Mouse (Mus musculus): Measurements from ENCODE around the gene Hsf2bp. TPM values are rescaled to one million over a fixed set of nuclear protein-coding genes. Genes with fewer than 3 reads are reported as not detected.

Hsf2bp gene
- polyA plus RNA-seq, 2 experiments: 0.07 to 0.10 TPM

GRCm38 (mm10) chr17:31939292-31940060 lies 96.7 kb downstream of the Hsf2bp start:
- Histone ChIP-seq H3K4me2 (ENCODE audit: low read depth) (no peak overlapping the region), H3K9me3 (ENCODE audit: control insufficient read depth, low read length) (no peaks in the 10 kb centered on the region), H3K27me3 (ENCODE audit: control insufficient read depth, insufficient read depth, low read length) (no peaks in the 10 kb centered on the region), H3K27ac (no peak overlapping the region), H3K9ac (replicated peaks) (no peak overlapping the region), H3K4me3 (ENCODE audit: insufficient read depth in 1 of 2, low read depth in 2 of 2, low read length in 2 of 2) (no peak overlapping the region), H3K36me3 (replicated peaks; ENCODE audit: control insufficient read depth, insufficient read depth, low read depth) (no peaks in the 10 kb centered on the region), H3K4me1 (replicated peaks; ENCODE audit: control insufficient read depth in 2 of 2, insufficient read depth in 2 of 2, low read length in 1 of 2) (peaks cover 0 to 5% of the 10 kb centered on the region in 2 experiments; a peak in 1 of 4 replicates)
- ATAC-seq (ENCODE audit: insufficient read depth) (0 out of 2 replicates have a peak, but pooled peaks have one; percentile 26), DNase-seq (ENCODE audit: low read depth in 3 of 3, low spot score in 3 of 3) (no peak)
- TF ChIP-seq CTCF (IDR thresholded peaks at IDR 0.05; ENCODE audit: low read depth): no peak
- TF ChIP-seq EP300 (IDR thresholded peaks at IDR 0.05; ENCODE audit: low read depth): no peak
- WGBS (ENCODE audit: insufficient replicate concordance): 59% methylated on average over 16 of the region's 16 CpGs

DNA sequence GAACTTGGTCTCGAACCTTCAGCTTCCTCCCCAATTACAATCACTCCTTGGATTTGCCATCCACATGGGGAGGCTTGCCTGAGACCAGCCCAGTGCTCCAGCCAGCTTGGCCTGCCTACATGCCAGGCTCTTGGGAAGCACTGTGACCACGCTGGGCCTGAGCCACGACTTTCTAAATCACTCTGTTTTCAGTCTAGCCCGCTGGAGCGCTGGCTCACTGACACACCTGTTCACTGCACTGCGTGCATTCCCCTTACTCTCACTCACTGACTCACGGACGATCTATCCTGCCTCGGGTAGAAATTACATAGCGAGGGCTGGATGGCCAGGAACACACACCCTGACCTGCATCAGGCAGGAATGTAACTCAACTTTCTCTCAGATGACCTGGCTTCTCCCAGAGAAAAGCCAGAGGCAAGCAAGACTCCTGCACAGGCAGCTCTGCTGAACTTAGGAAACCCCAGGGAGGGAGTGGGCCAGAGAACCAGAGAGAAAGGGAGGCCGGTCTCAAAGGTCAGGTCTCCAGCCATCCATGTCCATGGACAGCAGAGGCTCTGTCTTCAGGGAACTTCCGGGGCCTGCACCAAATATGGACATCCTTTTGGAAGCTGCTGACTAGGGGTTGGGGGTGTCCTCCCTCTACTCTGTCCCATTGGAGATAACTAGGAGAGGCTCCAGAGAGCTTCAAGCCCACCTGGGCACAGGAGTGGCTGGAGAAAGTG lies 97.4 kb downstream of the Hsf2bp start:
- Histone ChIP-seq H3K9ac (replicated peaks) (no peak overlapping the region), H3K4me2 (ENCODE audit: low read depth) (no peak overlapping the region), H3K9me3 (ENCODE audit: control insufficient read depth, low read length) (no peaks in the 10 kb centered on the region), H3K27me3 (ENCODE audit: control insufficient read depth, insufficient read depth, low read length) (no peaks in the 10 kb centered on the region), H3K4me3 (ENCODE audit: insufficient read depth in 1 of 2, low read depth in 2 of 2, low read length in 2 of 2) (no peak overlapping the region), H3K36me3 (replicated peaks; ENCODE audit: control insufficient read depth, insufficient read depth, low read depth) (no peaks in the 10 kb centered on the region), H3K4me1 (replicated peaks; ENCODE audit: control insufficient read depth in 2 of 2, insufficient read depth in 2 of 2, low read length in 1 of 2) (peaks cover 0 to 5% of the 10 kb centered on the region in 2 experiments; a peak in 1 of 4 replicates), H3K27ac (no peak overlapping the region)
- 65% methylated on average over 12 of the region's 12 CpGs for WGBS (ENCODE audit: insufficient replicate concordance)
- DNase-seq (ENCODE audit: low read depth in 3 of 3, low spot score in 3 of 3): no peak
- TF ChIP-seq EP300 (IDR thresholded peaks at IDR 0.05; ENCODE audit: low read depth) (no peak), CTCF (IDR thresholded peaks at IDR 0.05; ENCODE audit: low read depth) (no peak)
- no peak for ATAC-seq (ENCODE audit: insufficient read depth)

DNA sequence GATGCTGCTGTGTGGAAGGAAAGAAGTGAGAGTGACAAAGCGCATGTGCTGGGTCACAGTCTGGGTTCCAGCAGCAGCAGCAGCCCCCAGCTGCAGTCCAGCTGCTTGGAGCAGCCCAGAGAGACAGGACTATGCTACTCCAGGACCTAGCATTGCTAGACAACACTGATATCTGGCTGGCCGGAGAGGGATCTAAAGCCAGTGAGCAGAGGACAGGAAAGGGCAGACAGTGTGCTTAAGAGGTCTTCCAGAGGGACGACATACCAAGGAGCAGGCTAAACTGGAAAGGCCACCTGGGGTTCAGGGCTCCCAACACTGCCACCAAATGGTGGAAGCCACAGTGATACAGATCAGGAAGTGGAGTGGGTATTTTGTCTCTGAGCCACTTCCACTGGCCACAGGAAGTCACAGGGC lies 99.0 kb downstream of the Hsf2bp start:
- Histone ChIP-seq H3K4me3 (ENCODE audit: insufficient read depth in 1 of 2, low read depth in 2 of 2, low read length in 2 of 2) (no peak overlapping the region), H3K4me2 (ENCODE audit: low read depth) (no peak overlapping the region), H3K4me1 (replicated peaks; ENCODE audit: control insufficient read depth in 2 of 2, insufficient read depth in 2 of 2, low read length in 1 of 2) (peaks cover 0 to 5% of the 10 kb centered on the region in 2 experiments; a peak in 1 of 4 replicates), H3K27ac (no peak overlapping the region), H3K9me3 (ENCODE audit: control insufficient read depth, low read length) (no peaks in the 10 kb centered on the region), H3K36me3 (replicated peaks; ENCODE audit: control insufficient read depth, insufficient read depth, low read depth) (no peaks in the 10 kb centered on the region), H3K27me3 (ENCODE audit: control insufficient read depth, insufficient read depth, low read length) (no peaks in the 10 kb centered on the region), H3K9ac (replicated peaks) (no peak overlapping the region)
- 21% methylated on average over 3 of the region's 3 CpGs for WGBS (ENCODE audit: insufficient replicate concordance)
- DNase-seq (ENCODE audit: low read depth in 3 of 3, low spot score in 3 of 3): no peak
- TF ChIP-seq CTCF (IDR thresholded peaks at IDR 0.05; ENCODE audit: low read depth) (no peak), EP300 (IDR thresholded peaks at IDR 0.05; ENCODE audit: low read depth) (no peak)
- ATAC-seq (ENCODE audit: insufficient read depth): no peak

DNA sequence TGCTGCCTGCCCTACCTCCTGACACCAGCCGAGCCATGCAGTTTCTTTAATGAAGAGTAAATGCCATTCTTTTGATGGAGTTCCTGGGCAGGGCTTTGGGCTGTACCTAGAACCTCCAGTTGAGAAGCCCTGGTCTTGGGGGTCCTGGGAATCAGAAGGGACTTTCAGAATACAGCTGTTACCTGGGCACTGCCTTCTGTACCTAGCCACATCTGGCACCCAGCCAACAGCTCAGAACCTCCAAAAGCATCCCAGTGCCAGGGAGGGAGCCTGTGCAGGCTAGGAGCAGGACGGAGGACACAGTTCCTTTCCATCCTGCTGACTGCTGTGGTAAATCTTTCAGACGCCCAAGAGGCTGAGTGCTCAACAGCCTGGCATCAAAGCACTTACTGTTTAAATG lies 100.3 kb downstream of the Hsf2bp start:
- Histone ChIP-seq H3K27ac (no peak overlapping the region), H3K9me3 (ENCODE audit: control insufficient read depth, low read length) (no peaks in the 10 kb centered on the region), H3K4me1 (replicated peaks; ENCODE audit: control insufficient read depth in 2 of 2, insufficient read depth in 2 of 2, low read length in 1 of 2) (peaks cover 0 to 5% of the 10 kb centered on the region in 2 experiments; a peak in 1 of 4 replicates), H3K9ac (replicated peaks) (no peak overlapping the region), H3K36me3 (replicated peaks; ENCODE audit: control insufficient read depth, insufficient read depth, low read depth) (no peaks in the 10 kb centered on the region), H3K4me3 (ENCODE audit: insufficient read depth in 1 of 2, low read depth in 2 of 2, low read length in 2 of 2) (no peak overlapping the region), H3K4me2 (ENCODE audit: low read depth) (no peak overlapping the region), H3K27me3 (ENCODE audit: control insufficient read depth, insufficient read depth, low read length) (no peaks in the 10 kb centered on the region)
- DNase-seq (ENCODE audit: low read depth in 3 of 3, low spot score in 3 of 3): no peak
- ATAC-seq (ENCODE audit: insufficient read depth): no peak
- TF ChIP-seq EP300 (IDR thresholded peaks at IDR 0.05; ENCODE audit: low read depth): no peak
- TF ChIP-seq CTCF (IDR thresholded peaks at IDR 0.05; ENCODE audit: low read depth): no peak
- 49% methylated on average over 3 of the region's 3 CpGs for WGBS (ENCODE audit: insufficient replicate concordance)

Data from liver, embryonic 14.5 days (tissue).